Mouse (Mus musculus): ENCODE measurements around the gene Prim2.

DNA sequence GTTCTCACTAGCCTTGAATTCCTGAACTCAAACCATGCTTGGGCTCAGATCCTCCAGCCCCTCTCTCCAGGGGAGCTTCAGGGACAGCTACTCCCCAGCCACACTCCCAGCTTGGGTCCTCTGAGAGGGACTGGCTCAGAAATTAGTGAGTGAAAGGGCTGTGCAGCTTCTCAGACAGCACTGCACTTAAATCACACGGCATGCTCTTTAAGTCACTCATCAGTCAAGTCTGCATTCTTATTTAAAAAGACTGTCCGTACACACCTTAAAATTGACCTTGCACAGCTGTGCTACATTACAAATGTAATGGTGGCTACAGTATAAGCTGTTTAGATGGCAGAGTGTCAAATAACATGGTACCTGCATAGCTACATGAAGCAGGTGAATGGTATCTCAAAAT is 114.0 kb downstream of the Prim2 start:
- TF ChIP-seq POLR2A (IDR thresholded peaks at IDR 0.05; ENCODE audit: insufficient read depth, low read depth, low read length) = no peak
- TF ChIP-seq CTCF (IDR thresholded peaks at IDR 0.05) = no peak

All from heart, adult 2 months (tissue).